Mouse (Mus musculus) neural tube, embryonic 12.5 days (tissue): ENCODE measurements at regions not wholly inside any gene's neighbourhood (a gene's known extent, or its start where the extent isn't known, plus 50 kb on each side); places are given as distances from the start of the nearest gene placed in this dataset.

ENCODE experiments used
- ATAC-seq: fragments of 200-750 bp; cut with Nextera tagmentation; 2 replicates; pipeline ENCODE4 v1.8.0; 2017; ENCODE audit warnings: low read depth, mild to moderate bottlenecking, moderate TSS enrichment, moderate library complexity; ENCODE audit not compliant: low FRiP score
- H3K27ac ChIP-seq: fragments of 300-500 bp; sonication (generic); 2 replicates; pipeline ENCODE4 v1.5.1; 2016
- H3K27me3 ChIP-seq: fragments of 300-500 bp; sonication (generic); replicated peaks from 2 replicates; pipeline ENCODE4 v1.6.1; 2016; ENCODE audit warnings: mild to moderate bottlenecking
- H3K36me3 ChIP-seq: fragments of 300-500 bp; sonication (generic); 2 replicates; pipeline ENCODE4 v1.6.1; 2016; ENCODE audit warnings: mild to moderate bottlenecking
- H3K4me1 ChIP-seq: fragments of 300-500 bp; sonication (generic); 2 replicates; pipeline ENCODE4 v1.6.1; 2016
- H3K4me2 ChIP-seq: fragments of 300-500 bp; sonication (generic); replicated peaks from 2 replicates; pipeline ENCODE4 v1.6.1; 2016; ENCODE audit warnings: mild to moderate bottlenecking
- H3K4me3 ChIP-seq: fragments of 300-500 bp; sonication (generic); 2 replicates; pipeline ENCODE4 v1.5.1; 2016
- H3K9ac ChIP-seq: fragments of 300-500 bp; sonication (generic); 2 replicates; pipeline ENCODE4 v1.6.1; 2016; ENCODE audit warnings: mild to moderate bottlenecking
- H3K9me3 ChIP-seq: fragments of 300-500 bp; sonication (generic); 2 replicates; pipeline ENCODE4 v1.6.1; 2016; ENCODE audit warnings: mild to moderate bottlenecking
- WGBS: fragments of 180-500 bp; shearing (Covaris S2); methylation state at CpG from one replicate; pipeline ENCODE4 v1.1.7; 2016; 5-methylcytosine and 5-hydroxymethylcytosine counted together

DNA sequence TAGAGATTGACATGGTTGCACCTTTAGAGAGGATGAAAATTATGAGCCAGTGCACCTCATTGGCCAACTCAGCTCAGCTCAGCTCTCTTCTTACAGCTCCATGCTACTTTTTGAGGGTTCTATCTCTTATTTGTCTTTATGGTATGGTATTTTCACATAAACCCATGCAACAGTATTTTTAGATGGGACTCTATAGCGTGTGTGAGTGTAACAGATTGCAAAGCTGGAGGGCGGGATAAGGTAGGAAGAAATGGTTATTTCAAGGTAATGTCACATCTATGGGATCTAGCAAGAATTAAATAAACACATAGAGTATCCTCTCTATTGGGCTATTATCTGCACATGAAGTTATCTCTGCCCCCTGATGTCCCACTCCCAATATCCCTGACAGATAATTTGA is 269.8 kb upstream of the 4930583I09Rik start:
- Histone ChIP-seq H3K27me3 (no peaks in the 10 kb centered on the region), H3K4me2 (no peak overlapping the region), H3K9me3 (no peaks in the 10 kb centered on the region), H3K9ac (no peak overlapping the region), H3K4me1 (no peaks in the 10 kb centered on the region), H3K27ac (no peak overlapping the region), H3K36me3 (no peaks in the 10 kb centered on the region), H3K4me3 (no peak overlapping the region)
- 92% methylated on average over 2 of the region's 2 CpGs for WGBS
- ATAC-seq: no peak

DNA sequence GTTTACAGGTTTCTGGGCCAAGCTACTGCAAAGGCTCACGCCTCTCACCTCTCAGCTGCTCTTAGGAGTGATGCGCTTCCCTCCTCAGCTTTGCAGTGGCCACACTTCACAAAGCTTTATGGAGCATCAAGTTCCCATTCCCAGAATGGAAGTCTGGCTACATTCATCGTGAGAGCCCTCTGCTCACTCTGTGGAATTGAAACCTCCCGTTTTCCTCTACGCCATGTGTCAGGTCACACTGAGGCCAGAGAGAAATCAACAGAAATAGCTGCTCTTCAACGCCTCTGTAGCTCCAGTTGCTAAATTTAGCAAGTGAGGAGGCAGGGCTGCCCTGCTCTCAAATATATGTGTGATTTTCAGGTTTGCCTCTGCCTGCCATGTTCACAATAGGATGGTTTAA is 265.3 kb upstream of the 4930583I09Rik start:
- no peak for ATAC-seq
- WGBS: 68% methylated on average over 6 of the region's 6 CpGs
- H3K27me3 ChIP-seq: no peaks in the 10 kb centered on the region

DNA sequence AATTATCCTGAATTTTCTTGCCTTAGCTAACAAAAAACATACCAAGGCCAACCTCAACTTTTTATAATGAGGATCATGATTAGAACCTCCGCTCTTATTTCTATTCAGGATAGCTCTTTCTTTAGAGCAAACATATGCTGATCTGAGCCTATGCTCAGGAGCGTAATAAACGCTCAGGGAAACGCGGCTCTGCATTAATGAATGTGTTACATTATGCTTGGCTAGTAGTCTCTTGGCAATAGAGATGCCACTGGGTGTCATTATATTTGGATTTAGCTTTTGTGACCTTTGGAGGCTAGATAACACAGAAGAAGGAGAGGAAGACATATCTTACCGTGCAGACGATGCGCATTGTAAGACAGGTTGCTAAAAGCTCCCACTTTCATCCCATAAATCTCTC is 246.4 kb upstream of the 4930583I09Rik start:
- Histone ChIP-seq H3K27ac (no peak overlapping the region), H3K4me2 (no peak overlapping the region), H3K9me3 (no peaks in the 10 kb centered on the region), H3K9ac (no peak overlapping the region), H3K27me3 (no peaks in the 10 kb centered on the region), H3K4me1 (no peaks in the 10 kb centered on the region), H3K36me3 (no peaks in the 10 kb centered on the region), H3K4me3 (no peak overlapping the region)
- ATAC-seq: no peak; the same call in 1 of the 2 replicates
- 68% methylated on average over 8 of the region's 8 CpGs for WGBS

More for the DNA sequence above, 265.3 kb upstream of the 4930583I09Rik start:
- Histone ChIP-seq H3K4me3 (no peak overlapping the region), H3K27ac (no peak overlapping the region), H3K4me1 (no peaks in the 10 kb centered on the region), H3K36me3 (no peaks in the 10 kb centered on the region), H3K9ac (no peak overlapping the region), H3K9me3 (no peaks in the 10 kb centered on the region), H3K4me2 (no peak overlapping the region)

DNA sequence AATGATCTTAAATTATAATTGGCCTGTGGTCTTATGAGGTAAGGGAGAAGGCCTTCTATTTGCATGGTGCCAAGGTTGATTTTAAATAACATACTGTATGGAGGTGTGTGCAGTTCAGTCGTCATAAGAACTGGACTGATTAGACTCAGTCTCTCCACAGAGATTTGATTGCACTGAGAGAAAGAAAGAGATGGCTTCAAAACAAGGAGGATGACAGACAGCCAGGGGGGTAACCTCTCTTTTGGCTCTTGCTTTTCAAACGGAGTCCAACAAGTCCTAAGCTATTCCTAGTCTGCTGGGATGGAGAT is 245.9 kb upstream of the 4930583I09Rik start:
- H3K9ac ChIP-seq: no peak overlapping the region
- WGBS: 70% methylated on average over 2 of the region's 2 CpGs
- H3K36me3 ChIP-seq: no peaks in the 10 kb centered on the region
- H3K4me1 ChIP-seq: no peaks in the 10 kb centered on the region
- no peak overlapping the region for H3K27ac ChIP-seq
- H3K9me3 ChIP-seq: no peaks in the 10 kb centered on the region
- H3K27me3 ChIP-seq: no peaks in the 10 kb centered on the region
- peak; percentile 44; the same call in 1 of the 2 replicates for ATAC-seq
- H3K4me2 ChIP-seq: no peak overlapping the region
- no peak overlapping the region for H3K4me3 ChIP-seq

DNA sequence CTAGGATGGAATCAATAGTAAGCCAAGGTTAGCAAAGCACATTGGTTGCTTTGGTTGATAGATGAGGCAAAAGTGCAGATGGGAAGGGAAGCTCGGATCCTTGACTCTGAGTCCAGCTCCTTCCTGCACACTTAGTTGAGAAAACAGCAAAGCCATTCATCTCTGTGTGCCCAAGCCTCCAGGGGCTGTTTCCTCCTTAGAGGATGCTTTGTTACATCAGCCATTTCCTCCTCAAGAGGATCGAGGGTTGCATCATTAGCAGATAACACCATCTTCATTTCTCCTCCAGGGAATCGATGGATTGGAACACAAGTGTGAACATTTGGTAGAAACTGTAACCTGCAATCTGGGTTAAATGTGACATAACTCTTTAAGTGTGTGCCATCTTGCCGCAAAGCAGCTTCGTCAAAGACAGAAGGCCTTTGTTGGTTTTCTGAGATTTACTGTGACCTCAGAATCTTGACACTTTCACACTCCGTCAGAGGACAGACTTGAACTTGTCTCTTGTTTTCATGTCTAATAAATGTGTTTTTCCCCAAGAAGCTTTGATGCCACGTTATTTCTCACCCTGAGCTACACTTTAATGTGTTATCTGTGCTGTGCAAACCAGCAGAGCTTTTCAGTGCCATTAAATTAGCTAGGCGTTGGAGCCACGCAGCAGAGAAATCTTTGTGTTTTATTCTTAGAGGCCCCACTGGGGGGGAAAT is 245.4 kb upstream of the 4930583I09Rik start:
- Histone ChIP-seq H3K27ac (no peak overlapping the region), H3K27me3 (no peaks in the 10 kb centered on the region), H3K4me3 (no peak overlapping the region), H3K4me1 (no peaks in the 10 kb centered on the region), H3K9me3 (no peaks in the 10 kb centered on the region), H3K9ac (no peak overlapping the region), H3K4me2 (no peak overlapping the region), H3K36me3 (no peaks in the 10 kb centered on the region)
- 41% methylated on average over 9 of the region's 9 CpGs for WGBS
- ATAC-seq: no peak

DNA sequence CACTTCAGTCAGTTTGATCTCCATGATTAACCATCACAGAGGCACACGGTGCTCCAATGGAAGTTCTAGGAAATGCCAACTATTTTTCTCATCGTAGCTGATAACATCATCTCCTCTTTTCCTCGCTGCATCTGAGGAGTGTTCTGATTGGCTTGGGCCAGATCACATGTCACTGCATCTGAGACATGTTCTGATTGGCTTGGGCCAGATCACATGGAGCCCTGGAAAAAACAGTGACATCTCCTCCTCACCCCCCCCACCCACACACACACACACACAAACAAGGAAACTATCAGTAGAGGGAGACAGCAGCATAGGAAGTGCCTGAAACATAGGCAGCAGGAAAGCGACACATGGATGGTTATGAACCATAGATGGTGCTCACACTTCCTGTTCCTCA is 239.0 kb upstream of the 4930583I09Rik start:
- WGBS: 92% methylated on average over 4 of the region's 4 CpGs
- no peak for ATAC-seq

DNA sequence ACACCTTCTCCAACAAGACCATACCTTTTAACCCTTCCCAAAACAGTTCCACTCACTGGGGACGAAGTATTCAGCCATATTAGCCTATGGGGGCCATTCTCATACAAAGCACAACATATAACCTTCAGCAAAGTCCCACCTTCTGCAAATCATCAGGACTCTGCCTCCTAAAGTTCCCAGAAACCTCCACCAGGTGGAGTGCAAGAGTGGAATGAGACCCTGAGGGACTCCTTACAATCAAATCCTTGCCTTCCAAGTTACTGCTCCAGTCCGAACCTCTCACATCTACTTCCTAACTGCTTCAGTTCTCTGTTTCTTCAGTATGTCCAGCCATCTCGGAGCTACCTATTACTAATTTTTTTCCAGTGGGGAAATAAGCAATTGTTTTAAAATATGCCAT is 235.2 kb upstream of the 4930583I09Rik start:
- no peak overlapping the region for H3K4me3 ChIP-seq
- no peak overlapping the region for H3K27ac ChIP-seq
- no peaks in the 10 kb centered on the region for H3K9me3 ChIP-seq
- 70% methylated on average over 3 of the region's 3 CpGs for WGBS
- no peaks in the 10 kb centered on the region for H3K4me1 ChIP-seq
- H3K9ac ChIP-seq: no peak overlapping the region
- H3K4me2 ChIP-seq: no peak overlapping the region
- no peaks in the 10 kb centered on the region for H3K36me3 ChIP-seq
- no peaks in the 10 kb centered on the region for H3K27me3 ChIP-seq
- no peak for ATAC-seq

More for the DNA sequence above, 239.0 kb upstream of the 4930583I09Rik start:
- H3K27ac ChIP-seq: no peak overlapping the region
- H3K36me3 ChIP-seq: no peaks in the 10 kb centered on the region
- H3K4me3 ChIP-seq: no peak overlapping the region
- no peaks in the 10 kb centered on the region for H3K27me3 ChIP-seq
- no peak overlapping the region for H3K4me2 ChIP-seq
- no peaks in the 10 kb centered on the region for H3K4me1 ChIP-seq
- no peaks in the 10 kb centered on the region for H3K9me3 ChIP-seq
- H3K9ac ChIP-seq: no peak overlapping the region

DNA sequence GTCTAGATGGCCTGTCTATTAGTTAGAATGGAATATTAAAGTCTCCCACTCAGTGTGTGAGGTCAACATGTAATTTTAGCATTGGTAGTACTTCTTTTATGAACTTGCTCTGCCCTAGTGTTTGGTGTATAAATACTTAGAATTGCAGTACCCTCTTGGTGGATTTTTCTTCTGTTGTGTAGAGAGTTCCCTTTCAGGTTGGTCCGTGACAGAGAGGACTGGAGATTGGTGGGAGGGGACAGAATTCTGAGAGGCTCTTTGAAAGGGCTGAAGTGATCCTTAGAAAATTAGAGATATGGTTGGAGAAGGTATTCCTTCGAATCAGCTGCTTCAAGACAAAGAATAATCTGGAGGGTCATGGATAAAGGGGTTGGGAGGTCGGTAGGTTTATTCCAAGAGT is 230.3 kb upstream of the 4930583I09Rik start:
- Histone ChIP-seq H3K27me3 (no peaks in the 10 kb centered on the region), H3K9me3 (no peaks in the 10 kb centered on the region), H3K36me3 (no peaks in the 10 kb centered on the region), H3K27ac (no peak overlapping the region), H3K4me3 (no peak overlapping the region), H3K9ac (no peak overlapping the region), H3K4me1 (no peaks in the 10 kb centered on the region), H3K4me2 (no peak overlapping the region)
- WGBS: 79% methylated on average over 3 of the region's 3 CpGs
- no peak for ATAC-seq

DNA sequence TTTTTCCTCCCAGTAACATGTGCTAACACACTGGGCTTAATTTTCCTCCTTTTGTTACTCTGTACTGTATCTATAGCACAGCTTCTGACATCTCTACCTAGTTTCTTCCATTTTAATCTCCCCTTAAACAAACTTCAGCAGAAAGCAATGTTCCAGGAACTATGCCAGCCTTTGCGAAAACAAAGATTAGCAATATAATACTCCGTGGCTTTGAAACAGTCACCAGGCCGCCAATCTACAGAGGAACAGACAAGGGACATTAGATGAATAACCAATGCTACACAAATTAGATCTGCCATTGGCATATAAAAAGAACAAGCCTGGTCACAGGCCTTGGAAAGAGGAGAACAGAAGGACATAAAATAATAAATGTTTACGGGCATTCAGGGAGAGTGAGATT is 220.2 kb upstream of the 4930583I09Rik start:
- Histone ChIP-seq H3K4me2 (no peak overlapping the region), H3K4me1 (no peaks in the 10 kb centered on the region), H3K9me3 (no peaks in the 10 kb centered on the region), H3K4me3 (no peak overlapping the region), H3K27ac (no peak overlapping the region), H3K9ac (no peak overlapping the region), H3K27me3 (no peaks in the 10 kb centered on the region), H3K36me3 (no peaks in the 10 kb centered on the region)
- 75% methylated on average over 4 of the region's 4 CpGs for WGBS
- ATAC-seq: no peak

DNA sequence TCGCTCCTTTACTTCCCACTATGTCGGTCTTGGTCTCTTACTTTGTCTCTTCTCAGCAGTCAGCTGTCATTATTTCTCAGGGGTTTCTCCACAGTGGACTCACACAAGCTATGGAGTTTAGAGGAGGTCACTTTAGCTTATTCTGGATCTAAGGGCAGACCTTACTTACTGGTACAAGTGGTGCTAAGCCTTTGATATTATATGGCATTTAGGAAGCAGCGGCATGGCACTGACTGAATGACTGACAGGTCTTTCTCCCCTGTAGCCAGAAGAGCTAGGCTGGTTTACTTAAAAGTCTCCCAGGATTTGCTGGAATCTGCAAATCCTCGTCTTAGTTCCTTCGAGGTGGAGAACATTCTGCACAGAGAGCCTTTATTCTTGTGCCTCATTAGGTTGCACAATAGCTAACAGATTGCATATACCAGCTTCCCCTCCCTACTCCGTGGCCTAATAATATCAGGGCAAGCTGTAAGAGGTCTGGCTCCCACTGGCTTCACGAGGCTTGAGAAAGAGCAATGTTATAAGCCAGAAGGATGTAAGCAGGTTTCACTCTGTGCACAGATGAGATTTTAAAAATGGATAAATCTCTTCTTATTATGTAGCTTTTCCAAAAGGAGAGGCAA is 214.1 kb upstream of the 4930583I09Rik start:
- WGBS: 66% methylated on average over 7 of the region's 7 CpGs
- H3K4me3 ChIP-seq: no peak overlapping the region
- ATAC-seq: no peak

DNA sequence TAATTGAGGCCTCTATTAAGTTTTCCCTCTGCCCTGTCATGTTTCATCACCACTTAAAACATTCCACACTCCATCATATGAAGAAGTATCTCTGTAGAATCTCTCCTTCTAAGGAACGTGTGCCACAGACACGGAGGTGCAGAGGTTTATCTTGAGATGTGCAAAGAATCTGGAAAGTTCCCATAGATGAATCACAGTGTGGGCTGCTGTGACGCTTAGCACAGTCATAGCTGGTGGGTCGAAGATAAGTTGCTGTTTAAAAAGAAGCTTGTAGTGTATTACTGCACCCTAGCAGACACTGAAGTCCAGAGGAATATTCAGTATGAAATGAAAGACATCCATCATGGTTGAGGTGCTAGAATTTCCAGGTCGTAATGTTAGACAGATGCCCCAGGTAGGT is 179.9 kb upstream of the 4930583I09Rik start:
- Histone ChIP-seq H3K27me3 (no peaks in the 10 kb centered on the region), H3K27ac (no peak overlapping the region), H3K4me2 (no peak overlapping the region), H3K4me3 (no peak overlapping the region), H3K9ac (no peak overlapping the region), H3K4me1 (no peaks in the 10 kb centered on the region), H3K9me3 (no peaks in the 10 kb centered on the region), H3K36me3 (no peaks in the 10 kb centered on the region)
- 88% methylated on average over 5 of the region's 5 CpGs for WGBS
- no peak for ATAC-seq

More for the DNA sequence above, 214.1 kb upstream of the 4930583I09Rik start:
- no peak overlapping the region for H3K4me2 ChIP-seq
- no peak overlapping the region for H3K27ac ChIP-seq
- no peak overlapping the region for H3K9ac ChIP-seq
- H3K27me3 ChIP-seq: no peaks in the 10 kb centered on the region
- H3K9me3 ChIP-seq: no peaks in the 10 kb centered on the region
- H3K36me3 ChIP-seq: no peaks in the 10 kb centered on the region
- no peaks in the 10 kb centered on the region for H3K4me1 ChIP-seq

DNA sequence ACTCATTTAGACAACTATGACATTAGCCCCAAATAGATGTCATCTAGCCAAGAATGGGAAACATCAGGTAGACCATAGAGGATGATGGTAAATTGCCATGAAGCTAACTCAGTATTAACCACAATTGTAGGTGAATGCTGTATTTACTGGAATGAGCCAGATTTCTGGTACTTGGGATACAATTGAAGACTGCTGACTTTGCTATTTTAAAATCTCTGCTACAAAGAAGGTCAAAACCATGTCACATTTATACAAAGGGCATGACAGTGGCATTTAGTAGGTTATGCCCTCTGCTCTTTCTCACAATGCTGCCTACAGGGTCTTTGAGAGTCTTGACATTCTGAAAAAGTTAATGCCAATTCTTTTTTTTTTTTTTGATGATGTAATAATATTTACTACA is 178.8 kb upstream of the 4930583I09Rik start:
- Histone ChIP-seq H3K4me3 (no peak overlapping the region), H3K4me2 (no peak overlapping the region), H3K4me1 (no peaks in the 10 kb centered on the region), H3K36me3 (no peaks in the 10 kb centered on the region), H3K27me3 (no peaks in the 10 kb centered on the region), H3K9ac (no peak overlapping the region), H3K27ac (no peak overlapping the region), H3K9me3 (no peaks in the 10 kb centered on the region)
- no peak for ATAC-seq

DNA sequence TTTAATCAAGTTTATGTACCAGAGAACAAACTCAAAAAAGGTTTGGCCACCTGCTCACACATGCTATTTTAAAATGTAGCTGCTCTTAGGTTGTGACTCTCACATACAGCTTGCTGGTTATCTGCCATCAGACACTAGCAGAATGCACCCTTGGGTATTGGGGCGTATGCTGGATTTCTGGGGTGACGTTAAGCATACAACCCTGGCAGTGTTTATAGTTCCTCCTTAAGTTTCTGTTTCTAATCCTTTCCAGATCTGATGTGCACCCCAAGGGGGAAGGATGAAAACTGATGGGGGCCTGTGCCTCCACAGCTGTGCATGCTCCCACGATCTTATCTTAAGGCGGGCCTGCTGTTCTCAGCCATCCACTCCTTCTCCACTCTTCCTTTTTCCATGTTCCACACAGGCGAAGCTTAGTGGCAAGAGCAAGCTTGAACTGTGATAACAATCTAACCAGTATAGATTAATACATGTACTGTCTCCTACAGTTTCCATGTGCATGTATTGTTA is 164.8 kb upstream of the 4930583I09Rik start:
- no peak for ATAC-seq
- WGBS: 87% methylated on average over 5 of the region's 5 CpGs
- no peak overlapping the region for H3K27ac ChIP-seq
- H3K4me3 ChIP-seq: no peak overlapping the region
- H3K9me3 ChIP-seq: no peaks in the 10 kb centered on the region
- H3K36me3 ChIP-seq: no peaks in the 10 kb centered on the region
- H3K9ac ChIP-seq: no peak overlapping the region
- H3K4me2 ChIP-seq: no peak overlapping the region
- H3K27me3 ChIP-seq: no peaks in the 10 kb centered on the region
- no peaks in the 10 kb centered on the region for H3K4me1 ChIP-seq
